Mouse (Mus musculus): ENCODE measurements around the gene Filip1.

DNA sequence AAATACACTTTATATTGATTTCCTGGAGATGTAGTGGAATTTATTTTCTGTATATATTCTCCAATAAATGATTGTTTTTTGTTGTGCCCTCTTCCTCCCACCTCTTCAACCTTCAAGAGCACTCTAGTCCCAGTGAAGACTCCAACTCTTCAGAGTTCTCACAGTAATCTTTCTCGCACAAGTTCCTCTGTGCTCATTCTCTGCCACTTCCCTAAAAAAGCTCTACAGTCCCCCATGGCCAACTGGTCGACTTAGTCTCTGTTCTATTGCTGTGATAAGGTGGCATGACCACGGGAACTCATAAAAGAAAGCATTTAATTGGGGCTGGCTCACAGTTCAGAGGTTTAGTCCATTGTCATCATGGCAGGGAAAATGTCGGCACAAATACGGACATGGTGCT, 80.1 kb downstream of the Filip1 start:
- no peak for TF ChIP-seq CTCF (conservative IDR thresholded peaks at IDR 0.05; ENCODE audit: insufficient read depth, insufficient read length, low read depth, low read length)
- TF ChIP-seq POLR2A (IDR thresholded peaks at IDR 0.05; ENCODE audit: low read depth, low read length): no peak

All from kidney, adult 2 months (tissue).